Mouse (Mus musculus) heart, postnatal 4 days (tissue): Measurements from ENCODE around the gene Mbd5. TPM values are rescaled to one million over a fixed set of nuclear protein-coding genes. Genes with fewer than 3 reads are reported as not detected.
A peak's percentile ranks its signal among the peaks of the same experiment; 100 is the strongest.
"Not testable (repeated sequence)": the region's sequence is repeated elsewhere in the genome, so short reads cannot be mapped to it uniquely, and the experiment has no call there.

ENCODE experiments used
- DNase-seq: peaks from one replicate; pipeline ENCODE4 v3.0.0; 2021
- total RNA-seq, 2 experiments: library from RNA; stranded (reverse); gene quantifications; 2 replicates each; pipeline ENCODE4 v1.2.3; 2021

Mbd5 gene
- total RNA-seq, 2 experiments from 2014 or later: 37.8 to 41.4 TPM

- no peak for DNase-seq
Measured at GRCm38 (mm10) chr2:49169766-49170165, 220.5 kb downstream of the Mbd5 start.

- no peak for DNase-seq
Measured at GRCm38 (mm10) chr2:49177015-49177414, 227.7 kb downstream of the Mbd5 start.

- no peak for DNase-seq
Measured at GRCm38 (mm10) chr2:49190984-49191383, 241.7 kb downstream of the Mbd5 start.

GRCm38 (mm10) chr2:49191695-49192094, 242.4 kb downstream of the Mbd5 start:
- no peak for DNase-seq

GRCm38 (mm10) chr2:49204081-49204480, 254.8 kb downstream of the Mbd5 start:
- DNase-seq: no peak

GRCm38 (mm10) chr2:49205692-49206091, 256.4 kb downstream of the Mbd5 start:
- DNase-seq: not testable (repeated sequence)

GRCm38 (mm10) chr2:49209349-49209748, 260.0 kb downstream of the Mbd5 start:
- DNase-seq: no peak

GRCm38 (mm10) chr2:49210408-49210807, 261.1 kb downstream of the Mbd5 start:
- DNase-seq: no peak

- no peak for DNase-seq
Measured at GRCm38 (mm10) chr2:49229725-49230124, 280.4 kb downstream of the Mbd5 start.

GRCm38 (mm10) chr2:49234064-49234463, 284.8 kb downstream of the Mbd5 start:
- DNase-seq: no peak

GRCm38 (mm10) chr2:49241715-49242114, 292.4 kb downstream of the Mbd5 start:
- no peak for DNase-seq

- DNase-seq: no peak
Measured at GRCm38 (mm10) chr2:49264092-49264491, 314.8 kb downstream of the Mbd5 start.

- DNase-seq: no peak
Measured at GRCm38 (mm10) chr2:49272295-49272967, 323.1 kb downstream of the Mbd5 start.

- DNase-seq: no peak
Measured at GRCm38 (mm10) chr2:49276017-49276722, 326.9 kb downstream of the Mbd5 start.

- no peak for DNase-seq
Measured at GRCm38 (mm10) chr2:49280496-49280895, 331.2 kb downstream of the Mbd5 start.

GRCm38 (mm10) chr2:49283583-49283982, 334.3 kb downstream of the Mbd5 start:
- no peak for DNase-seq

- no peak for DNase-seq
Measured at GRCm38 (mm10) chr2:49286965-49287364, 337.7 kb downstream of the Mbd5 start.

- DNase-seq: no peak
Measured at GRCm38 (mm10) chr2:49291709-49292108, 342.4 kb downstream of the Mbd5 start.

GRCm38 (mm10) chr2:49312629-49313447, 363.5 kb downstream of the Mbd5 start:
- DNase-seq: peak; percentile 90

- DNase-seq: no peak
Measured at GRCm38 (mm10) chr2:49333594-49333993, 384.3 kb downstream of the Mbd5 start.

- DNase-seq: no peak
Measured at GRCm38 (mm10) chr2:49335267-49335666, 386.0 kb downstream of the Mbd5 start.

GRCm38 (mm10) chr2:49344287-49344686, 395.0 kb downstream of the Mbd5 start:
- no peak for DNase-seq

- DNase-seq: no peak
Measured at GRCm38 (mm10) chr2:49345786-49346185, 396.5 kb downstream of the Mbd5 start.
